Mouse (Mus musculus) liver, embryonic 13.5 days (tissue): ENCODE results near the gene Ugt1a9. TPM values are rescaled to one million over a fixed set of nuclear protein-coding genes. Genes with fewer than 3 reads are reported as not detected.
A peak's percentile ranks its signal among the peaks of the same experiment; 100 is the strongest.
"Not testable (repeated sequence)": the region's sequence is repeated elsewhere in the genome, so short reads cannot be mapped to it uniquely, and the experiment has no call there.

ENCODE experiments used
- ATAC-seq: fragments of 200-750 bp; cut with Nextera tagmentation; 2 replicates; pipeline ENCODE4 v1.8.0; 2017; ENCODE audit warnings: low read depth, mild to moderate bottlenecking, moderate number of reproducible peaks, moderate library complexity
- DNase-seq: peaks from one replicate; pipeline ENCODE4 v3.0.0; 2022
- H3K27ac ChIP-seq: fragments of 300-500 bp; sonication (generic); 2 replicates; pipeline ENCODE4 v1.5.1; 2015; ENCODE audit warnings: moderate library complexity, mild to moderate bottlenecking, inconsistent platforms
- H3K27me3 ChIP-seq: fragments of 300-500 bp; sonication (generic); 2 replicates; pipeline ENCODE4 v1.6.1; 2015; ENCODE audit warnings: mild to moderate bottlenecking, inconsistent platforms
- H3K36me3 ChIP-seq: fragments of 300-500 bp; sonication (generic); 2 replicates; pipeline ENCODE4 v1.6.1; 2015; ENCODE audit warnings: mild to moderate bottlenecking, inconsistent platforms
- H3K4me1 ChIP-seq: fragments of 300-500 bp; sonication (generic); replicated peaks from 2 replicates; pipeline ENCODE4 v1.6.1; 2015; ENCODE audit warnings: inconsistent platforms
- H3K4me2 ChIP-seq: fragments of 300-500 bp; sonication (generic); 2 replicates; pipeline ENCODE4 v1.6.1; 2015; ENCODE audit warnings: inconsistent platforms, mild to moderate bottlenecking, moderate library complexity
- H3K4me3 ChIP-seq: fragments of 300-500 bp; sonication (generic); replicated peaks from 2 replicates; pipeline ENCODE4 v1.5.1; 2015; ENCODE audit warnings: mild to moderate bottlenecking, inconsistent platforms
- H3K9ac ChIP-seq: fragments of 300-500 bp; sonication (generic); 2 replicates; pipeline ENCODE4 v1.6.1; 2015; ENCODE audit warnings: mild to moderate bottlenecking, inconsistent platforms
- H3K9me3 ChIP-seq: fragments of 300-500 bp; sonication (generic); replicated peaks from 2 replicates; pipeline ENCODE4 v1.6.1; 2016; ENCODE audit warnings: inconsistent platforms
- WGBS: fragments of 180-500 bp; shearing (Covaris S2); methylation state at CpG from one replicate; pipeline ENCODE4 v1.1.7; 2015; ENCODE audit not compliant: insufficient replicate concordance; 5-methylcytosine and 5-hydroxymethylcytosine counted together
- polyA plus RNA-seq: library from polyadenylated mRNA; unstranded; fragments of >200 nt; fragmentation: Nextera tagmentation; extraction: Ambion mirVana; gene quantifications from 2 replicates; pipeline ENCODE4 v1.2.1, GENCODE M21; 2015

The Ugt1a9 gene
- 0.16 and 0.21 TPM in 2 replicates for polyA plus RNA-seq

GRCm38 (mm10) chr1:88070495-88070894, at the start of gene Ugt1a9:
Ugt1a9 (plus strand) TSS chr1:88070800.
- DNase-seq = no peak
- 38% methylated on average over 2 of the region's 2 CpGs for WGBS
- no peak within 1 kb of the TSS for H3K4me3 ChIP-seq
- H3K27ac ChIP-seq = no peak within 1 kb of the TSS
- ATAC-seq = no peak
- no peaks in the 10 kb centered on the region for H3K27me3 ChIP-seq
- no peak within 1 kb of the TSS for H3K9ac ChIP-seq
- H3K4me1 ChIP-seq = no peaks in the 10 kb centered on the region
- H3K36me3 ChIP-seq = no peaks in the 10 kb centered on the region
- H3K9me3 ChIP-seq = no peaks in the 10 kb centered on the region
- no peak within 1 kb of the TSS for H3K4me2 ChIP-seq

GRCm38 (mm10) chr1:88025244-88025643, 45.4 kb upstream of the Ugt1a9 start:
- H3K4me1 ChIP-seq, DNase-seq, H3K4me3 ChIP-seq, H3K9ac ChIP-seq, H3K9me3 ChIP-seq, H3K27me3 ChIP-seq, H3K27ac ChIP-seq, ATAC-seq, H3K4me2 ChIP-seq, H3K36me3 ChIP-seq: not testable (repeated sequence)
- 57% methylated on average over 3 of the region's 3 CpGs for WGBS

GRCm38 (mm10) chr1:88043044-88043443, 27.6 kb upstream of the Ugt1a9 start:
- 67% methylated on average over 1 of the region's 2 CpGs for WGBS
- not testable (repeated sequence) for H3K27me3 ChIP-seq, DNase-seq, ATAC-seq, H3K4me2 ChIP-seq, H3K4me3 ChIP-seq, H3K27ac ChIP-seq, H3K9me3 ChIP-seq, H3K4me1 ChIP-seq, H3K36me3 ChIP-seq, H3K9ac ChIP-seq

- WGBS = 56% methylated on average over 4 of the region's 5 CpGs
- ATAC-seq = peak; percentile 52; the same call in 1 of the 2 replicates
- H3K27ac ChIP-seq, H3K9me3 ChIP-seq, H3K27me3 ChIP-seq, DNase-seq, H3K4me2 ChIP-seq, H3K4me3 ChIP-seq, H3K36me3 ChIP-seq, H3K4me1 ChIP-seq, H3K9ac ChIP-seq: not testable (repeated sequence)
Observed at GRCm38 (mm10) chr1:88044832-88045437, 25.7 kb upstream of the Ugt1a9 start.

- H3K9me3 ChIP-seq, DNase-seq, H3K4me2 ChIP-seq, H3K27me3 ChIP-seq, H3K9ac ChIP-seq, H3K4me1 ChIP-seq, ATAC-seq, H3K4me3 ChIP-seq, H3K36me3 ChIP-seq, H3K27ac ChIP-seq: not testable (repeated sequence)
- WGBS = 59% methylated on average over 2 of the region's 2 CpGs
Observed at GRCm38 (mm10) chr1:88047408-88047807, 23.2 kb upstream of the Ugt1a9 start.

DNA sequence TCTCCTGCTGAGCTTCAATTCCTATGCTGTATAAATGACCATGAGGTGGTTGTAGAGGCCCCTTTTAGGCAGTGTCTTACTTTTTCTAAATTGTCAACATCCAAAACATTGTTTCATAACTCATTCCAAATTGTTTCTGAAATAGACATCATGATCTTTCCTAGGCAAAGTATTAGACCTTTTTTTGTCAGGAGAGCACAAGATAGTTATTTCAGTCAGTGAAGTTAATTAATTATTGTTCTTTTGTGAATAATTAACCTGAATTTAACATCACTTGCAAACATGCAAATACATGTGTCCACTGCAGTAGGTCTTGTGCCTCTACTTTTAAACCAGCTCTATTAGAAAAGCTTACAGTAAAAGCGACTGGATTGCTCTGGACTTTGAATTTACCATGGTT, 15.5 kb upstream of the Ugt1a9 start, which contains the start of gene Ugt1a10:
Gene Ugt1a10 (plus strand): TSS at position 301 of the 400 bp plus-strand sequence.
- DNase-seq (no peak), ATAC-seq (no peak)
- Histone ChIP-seq H3K27ac (no peak within 1 kb of the TSS), H3K9ac (no peak within 1 kb of the TSS), H3K9me3 (no peaks in the 10 kb centered on the region), H3K4me3 (no peak within 1 kb of the TSS), H3K27me3 (no peaks in the 10 kb centered on the region), H3K36me3 (no peaks in the 10 kb centered on the region), H3K4me2 (no peak within 1 kb of the TSS), H3K4me1 (no peaks in the 10 kb centered on the region)
- 55% methylated on average over 1 of the region's 1 CpGs for WGBS

- H3K27me3 ChIP-seq, H3K4me1 ChIP-seq, H3K9me3 ChIP-seq, H3K4me2 ChIP-seq, ATAC-seq, H3K27ac ChIP-seq, H3K36me3 ChIP-seq, H3K4me3 ChIP-seq, DNase-seq, H3K9ac ChIP-seq: not testable (repeated sequence)
- whole genome bisulfite sequencing = 33% methylated on average over 1 of the region's 2 CpGs
Observed at GRCm38 (mm10) chr1:88066472-88067102, 4.0 kb upstream of the Ugt1a9 start.

DNA sequence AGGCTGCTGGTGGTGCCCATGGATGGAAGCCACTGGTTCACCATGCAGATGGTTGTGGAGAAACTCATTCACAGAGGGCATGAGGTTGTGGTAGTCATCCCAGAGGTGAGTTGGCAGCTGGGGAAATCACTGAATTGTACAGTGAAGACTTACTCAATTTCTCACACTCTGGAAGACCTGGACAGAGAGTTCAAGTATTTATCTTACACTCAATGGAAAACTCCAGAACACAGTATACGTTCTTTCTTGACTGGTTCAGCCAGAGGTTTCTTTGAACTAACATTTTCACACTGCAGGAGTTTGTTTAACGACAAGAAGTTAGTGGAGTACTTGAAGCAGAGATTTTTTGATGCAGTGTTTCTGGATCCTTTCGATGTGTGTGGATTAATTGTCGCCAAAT, 302 bp downstream of the Ugt1a9 start:
- no peak overlapping the region for H3K27ac ChIP-seq

GRCm38 (mm10) chr1:88074471-88074870, 3.9 kb downstream of the Ugt1a9 start:
- no peak overlapping the region for H3K9ac ChIP-seq
- H3K36me3 ChIP-seq = no peaks in the 10 kb centered on the region
- H3K27ac ChIP-seq = no peak overlapping the region
- DNase-seq (no peak), ATAC-seq (no peak)
- H3K4me3 ChIP-seq = no peak overlapping the region
- H3K9me3 ChIP-seq = no peaks in the 10 kb centered on the region
- no peaks in the 10 kb centered on the region for H3K27me3 ChIP-seq
- no peak overlapping the region for H3K4me2 ChIP-seq
- H3K4me1 ChIP-seq = no peaks in the 10 kb centered on the region
- 61% methylated on average over 2 of the region's 2 CpGs for WGBS

More for the DNA sequence above, 302 bp downstream of the Ugt1a9 start:
- WGBS = 56% methylated on average over 4 of the region's 4 CpGs
- Histone ChIP-seq H3K9ac (no peak overlapping the region), H3K36me3 (no peaks in the 10 kb centered on the region), H3K27me3 (no peaks in the 10 kb centered on the region), H3K4me3 (no peak overlapping the region), H3K4me1 (no peaks in the 10 kb centered on the region), H3K9me3 (no peaks in the 10 kb centered on the region), H3K4me2 (no peak overlapping the region)
- ATAC-seq = no peak
- no peak for DNase-seq

GRCm38 (mm10) chr1:88077128-88077527, 6.5 kb downstream of the Ugt1a9 start:
- no peak overlapping the region for H3K9ac ChIP-seq
- H3K9me3 ChIP-seq = no peaks in the 10 kb centered on the region
- no peak overlapping the region for H3K4me3 ChIP-seq
- WGBS = 58% methylated on average over 1 of the region's 1 CpGs
- no peak for ATAC-seq
- no peaks in the 10 kb centered on the region for H3K36me3 ChIP-seq
- no peak for DNase-seq
- no peaks in the 10 kb centered on the region for H3K27me3 ChIP-seq
- H3K4me2 ChIP-seq = no peak overlapping the region
- no peaks in the 10 kb centered on the region for H3K4me1 ChIP-seq
- no peak overlapping the region for H3K27ac ChIP-seq

GRCm38 (mm10) chr1:88081670-88082069, 11.1 kb downstream of the Ugt1a9 start:
- no peaks in the 10 kb centered on the region for H3K27me3 ChIP-seq
- no peak overlapping the region for H3K27ac ChIP-seq
- 62% methylated on average over 1 of the region's 1 CpGs for WGBS
- H3K4me2 ChIP-seq = no peak overlapping the region
- H3K9ac ChIP-seq = no peak overlapping the region
- ATAC-seq = no peak
- no peak for DNase-seq
- H3K4me1 ChIP-seq = no peaks in the 10 kb centered on the region
- no peak overlapping the region for H3K4me3 ChIP-seq
- H3K9me3 ChIP-seq = no peaks in the 10 kb centered on the region
- no peaks in the 10 kb centered on the region for H3K36me3 ChIP-seq

GRCm38 (mm10) chr1:88086125-88086524, 15.5 kb downstream of the Ugt1a9 start:
- Histone ChIP-seq H3K9me3 (no peaks in the 10 kb centered on the region), H3K36me3 (no peaks in the 10 kb centered on the region), H3K27me3 (no peaks in the 10 kb centered on the region), H3K4me3 (no peak overlapping the region), H3K27ac (no peak overlapping the region), H3K4me1 (no peaks in the 10 kb centered on the region), H3K9ac (no peak overlapping the region), H3K4me2 (no peak overlapping the region)
- no peak for DNase-seq
- no peak for ATAC-seq
- WGBS = 37% methylated on average over 1 of the region's 1 CpGs
